Mouse (Mus musculus) ovary, adult 18-20 months (tissue): ENCODE results near the gene Atxn3.
"Not testable (repeated sequence)": the region's sequence is repeated elsewhere in the genome, so short reads cannot be mapped to it uniquely, and the experiment has no call there.

Experiments used
- DNase-seq: peaks from one replicate; pipeline ENCODE4 v3.0.0; 2022; ENCODE audit warnings: low spot score, mixed read lengths

Gene Atxn3

DNA sequence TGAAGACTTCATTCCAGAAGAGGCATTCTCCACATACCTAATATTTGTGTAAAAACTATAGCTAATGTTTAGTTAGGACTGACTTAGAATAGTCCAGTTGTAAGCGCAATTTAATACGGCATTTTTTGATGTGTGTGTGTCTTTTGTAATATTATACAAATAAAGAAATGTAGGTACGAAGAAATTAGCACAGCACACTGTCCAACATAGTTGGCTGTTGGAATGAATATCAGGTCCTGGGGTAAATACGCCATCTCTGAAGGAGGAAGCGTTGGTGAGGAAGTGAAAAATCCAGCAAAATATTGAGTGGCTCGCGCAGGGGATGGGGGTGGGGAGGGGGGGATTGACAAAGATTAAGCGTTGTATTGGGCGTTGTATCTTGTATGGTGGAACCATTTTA, 510 bp upstream of the Atxn3 start:
- DNase-seq, result no peak

DNA sequence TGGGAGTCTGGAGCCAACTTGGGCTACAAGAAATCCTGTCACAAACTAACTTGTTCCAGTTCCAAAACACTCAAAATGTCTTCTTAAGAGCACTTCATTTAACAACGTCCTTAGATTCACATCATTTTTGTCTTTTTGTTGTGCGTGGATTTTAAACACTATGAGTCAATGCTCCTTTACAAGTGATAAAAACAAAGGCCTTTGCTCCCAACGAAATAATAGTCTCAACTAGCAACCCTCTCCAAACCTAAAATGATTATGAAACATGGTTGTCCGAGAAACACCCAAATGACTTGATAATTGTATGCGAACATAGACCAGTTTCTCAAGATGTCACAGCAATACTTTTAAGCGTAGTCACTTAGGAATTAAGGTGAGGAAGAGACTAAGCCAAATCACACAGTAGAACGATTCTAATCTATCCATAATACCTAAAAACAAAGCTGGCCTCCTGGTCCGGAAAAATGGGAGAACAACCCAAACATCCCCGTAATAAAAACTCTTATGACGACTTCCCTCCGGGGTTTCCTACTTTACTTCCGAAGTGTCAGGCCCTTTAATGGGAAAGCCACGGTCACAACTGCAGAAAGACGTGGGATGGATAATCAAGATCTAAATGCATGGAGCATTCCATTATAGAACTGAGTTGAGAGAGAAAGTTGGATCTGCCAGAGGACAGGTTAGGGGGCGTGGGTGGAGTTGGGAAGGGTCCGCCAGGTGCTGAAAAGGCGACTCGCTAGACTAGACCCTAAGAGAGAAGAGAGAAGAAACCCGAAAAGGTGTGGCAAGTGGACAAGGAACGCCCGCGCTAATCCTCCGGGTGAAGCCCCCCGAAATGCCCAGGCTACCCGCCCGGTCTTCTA, 736 bp downstream of the Atxn3 start:
- DNase-seq, result no peak

DNA sequence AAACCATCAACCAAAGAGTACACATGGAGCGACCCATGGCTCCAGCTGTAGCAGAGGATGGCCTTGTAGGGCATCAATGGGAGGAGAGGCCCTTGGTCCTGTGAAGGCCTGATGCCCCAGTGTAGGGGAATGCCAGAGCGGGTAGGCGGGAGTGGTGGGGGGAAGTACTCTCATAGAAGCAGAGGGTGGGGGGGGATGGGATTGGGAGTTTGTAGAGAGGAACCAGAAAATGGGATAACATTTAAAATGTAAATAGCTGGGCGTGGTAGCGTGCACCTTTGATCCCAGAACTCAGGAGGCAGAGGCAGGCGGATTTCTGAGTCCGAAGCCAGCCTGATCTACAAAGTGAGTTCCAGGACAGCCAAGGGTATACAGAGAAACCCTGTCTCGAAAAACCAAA, 2.2 kb downstream of the Atxn3 start:
- DNase-seq, result not testable (repeated sequence)

- no peak for DNase-seq
These were observed 9.2 kb downstream of the Atxn3 start for GRCm38 (mm10) chr12:101948801-101949200.

GRCm38 (mm10) chr12:101947986-101948385, 10.1 kb downstream of the Atxn3 start:
- no peak for DNase-seq

DNA sequence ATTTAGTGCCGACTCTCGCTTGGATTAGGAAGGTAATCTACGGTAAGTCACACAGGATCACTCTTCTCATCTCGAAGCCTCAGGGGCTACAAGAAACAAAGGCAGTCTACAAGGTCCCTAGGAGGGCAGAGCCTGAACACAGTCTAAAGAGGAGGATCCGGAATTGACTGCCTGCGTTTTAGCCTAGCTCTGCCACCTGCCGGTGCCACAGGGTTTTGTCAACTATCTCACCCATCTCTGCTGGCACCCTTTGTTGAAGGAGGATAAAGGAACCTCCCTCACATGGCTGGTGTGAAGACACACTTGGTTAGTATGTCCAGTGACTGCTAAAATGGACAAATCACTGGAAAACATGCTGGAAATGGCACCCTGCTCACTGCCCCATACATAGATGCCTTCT, 20.5 kb downstream of the Atxn3 start:
- DNase-seq, result no peak

DNA sequence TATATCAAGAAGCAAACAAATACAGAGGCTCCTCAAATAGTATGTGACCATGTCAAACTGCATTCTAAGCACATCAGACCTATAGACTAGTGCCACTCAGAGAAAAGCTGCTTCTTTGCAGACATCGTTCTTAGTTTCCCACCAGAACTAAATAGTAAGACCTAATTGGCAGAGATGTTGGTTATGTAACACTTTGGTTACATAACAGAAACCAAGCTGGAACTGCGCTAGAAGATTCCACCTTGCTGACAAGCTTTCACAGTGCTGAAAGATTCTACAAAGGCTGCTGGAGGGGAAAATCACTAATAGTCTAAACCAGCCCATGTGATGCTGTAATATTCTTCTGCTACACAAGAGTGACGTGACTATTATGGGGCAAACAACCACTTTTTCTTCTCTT, 22.8 kb downstream of the Atxn3 start:
- DNase-seq, result no peak

DNA sequence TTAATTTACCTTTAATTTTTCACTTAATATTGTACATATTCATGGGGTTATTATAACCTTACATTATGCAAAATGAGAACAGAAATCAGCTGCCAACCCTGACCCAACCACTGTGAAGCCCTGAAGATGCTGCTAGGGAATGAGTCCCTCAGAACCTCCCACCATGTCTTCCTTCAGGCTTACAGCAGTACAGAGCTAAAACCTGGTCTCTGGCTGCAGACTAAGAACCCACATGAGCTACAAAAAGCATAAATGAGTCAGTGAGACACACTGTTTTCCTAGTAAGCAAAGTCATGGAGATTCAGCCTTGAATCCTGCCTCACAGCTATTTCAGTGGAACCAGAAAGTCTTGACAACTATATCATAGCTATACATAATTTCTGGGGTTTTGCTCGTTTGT, 29.6 kb downstream of the Atxn3 start:
- no peak for DNase-seq

GRCm38 (mm10) chr12:101922313-101922712, 35.7 kb downstream of the Atxn3 start:
- no peak for DNase-seq

DNA sequence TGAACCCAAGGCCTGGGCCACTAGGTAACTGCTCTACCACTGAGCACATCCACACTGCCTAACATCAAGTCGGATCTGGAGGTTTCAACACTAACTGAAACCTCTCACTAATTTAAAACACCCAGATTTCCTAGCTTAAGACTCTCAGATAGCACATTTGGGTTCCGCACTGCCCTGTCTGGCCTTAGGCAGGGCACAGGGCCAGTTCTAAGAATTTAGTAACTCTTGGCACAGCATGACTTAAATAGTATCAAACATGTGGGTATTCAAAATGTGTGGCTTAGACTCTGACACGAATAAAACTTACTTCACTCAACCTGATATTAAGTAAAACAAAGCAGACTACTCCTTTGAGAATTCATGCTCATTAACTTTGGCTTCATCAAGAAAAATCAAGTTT, 38.2 kb downstream of the Atxn3 start:
- DNase-seq, result no peak

- no peak for DNase-seq
These were observed 40.9 kb downstream of the Atxn3 start for GRCm38 (mm10) chr12:101917165-101917564.

DNA sequence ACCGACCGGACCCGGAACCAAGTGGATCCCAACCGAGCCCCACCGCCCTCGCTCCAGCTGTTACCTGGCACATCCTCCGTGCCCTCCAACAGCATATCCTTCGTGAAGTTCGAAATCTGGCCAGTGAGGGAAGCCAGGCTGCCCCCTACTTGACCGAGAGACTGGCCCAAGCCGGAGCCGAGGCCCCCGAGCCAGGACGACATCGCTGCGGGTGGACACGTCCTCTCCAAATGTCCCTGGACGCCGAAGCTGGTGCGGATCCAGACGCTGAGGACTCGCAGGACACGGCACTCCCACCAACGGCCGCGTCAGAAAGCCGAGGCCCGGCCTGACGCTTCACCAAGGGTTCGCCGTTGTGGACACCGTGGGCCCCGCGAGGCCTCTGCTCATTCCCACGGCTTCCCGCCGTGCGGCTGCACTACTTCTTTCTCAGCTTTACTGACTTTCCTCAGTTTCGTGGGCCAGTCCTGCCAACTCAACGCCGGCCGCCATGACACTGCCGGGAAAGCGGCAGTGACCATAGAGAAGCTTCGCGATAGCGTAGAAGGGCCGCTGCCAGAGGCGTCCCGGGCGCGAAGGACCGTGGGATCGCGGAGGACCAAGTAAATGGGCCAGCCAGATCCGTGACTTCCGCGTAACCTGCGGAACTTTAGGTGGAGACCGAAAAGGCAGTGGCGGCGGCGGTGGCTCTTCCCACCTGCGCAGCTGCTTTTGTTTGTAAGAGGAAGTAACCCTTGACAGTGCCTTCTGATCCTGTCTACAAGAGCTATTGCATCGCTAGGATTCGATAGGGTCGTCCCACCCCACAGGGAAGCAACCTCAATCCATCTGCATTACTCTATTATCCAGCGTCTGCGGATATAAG, 45.2 kb downstream of the Atxn3 start, which contains the start of gene Trip11:
Gene Trip11, minus strand, starts transcription at position 642 of the 865 bp plus-strand sequence.
- DNase-seq, result peak; percentile 83

DNA sequence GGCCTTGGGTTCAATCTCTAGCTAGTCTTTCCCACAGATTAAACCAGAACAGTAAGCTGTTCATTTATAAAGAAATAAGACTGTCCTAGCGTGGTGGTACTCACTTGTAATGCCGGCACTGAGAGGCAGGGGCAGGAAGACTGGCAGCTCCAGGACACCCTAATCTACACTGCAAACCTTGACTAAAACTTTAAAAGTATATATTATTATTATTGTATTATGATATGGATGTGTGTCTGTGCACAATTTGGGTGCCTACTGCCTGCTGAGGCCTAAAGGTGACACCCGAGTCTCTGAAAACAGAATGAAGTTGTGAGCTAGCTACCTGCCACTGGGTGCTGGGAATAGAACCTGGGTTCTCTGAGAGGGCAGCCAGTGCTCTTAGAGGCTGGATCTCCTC, 46.7 kb downstream of the Atxn3 start:
- no peak for DNase-seq

DNA sequence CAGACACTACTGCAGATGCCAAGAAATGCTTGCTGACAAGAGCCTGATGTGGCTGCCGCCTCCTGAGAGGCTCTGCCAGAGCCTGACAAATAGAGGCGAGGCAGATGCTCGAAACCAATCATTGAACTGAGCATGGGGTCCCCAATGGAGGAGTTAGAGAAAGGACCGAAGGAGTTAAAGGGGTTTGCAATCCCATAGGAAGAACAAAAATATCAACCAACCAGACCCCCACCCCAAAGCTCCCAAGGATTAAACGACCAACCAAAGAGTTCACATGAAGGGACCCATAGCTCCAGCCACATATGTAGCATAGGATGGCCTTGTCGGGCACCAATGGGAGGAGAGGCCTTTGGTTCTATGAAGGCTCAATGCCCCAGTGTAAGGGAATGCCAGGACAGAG, 47.7 kb downstream of the Atxn3 start:
- no peak for DNase-seq

GRCm38 (mm10) chr12:101905817-101906216, 52.2 kb downstream of the Atxn3 start:
- DNase-seq, result no peak

DNA sequence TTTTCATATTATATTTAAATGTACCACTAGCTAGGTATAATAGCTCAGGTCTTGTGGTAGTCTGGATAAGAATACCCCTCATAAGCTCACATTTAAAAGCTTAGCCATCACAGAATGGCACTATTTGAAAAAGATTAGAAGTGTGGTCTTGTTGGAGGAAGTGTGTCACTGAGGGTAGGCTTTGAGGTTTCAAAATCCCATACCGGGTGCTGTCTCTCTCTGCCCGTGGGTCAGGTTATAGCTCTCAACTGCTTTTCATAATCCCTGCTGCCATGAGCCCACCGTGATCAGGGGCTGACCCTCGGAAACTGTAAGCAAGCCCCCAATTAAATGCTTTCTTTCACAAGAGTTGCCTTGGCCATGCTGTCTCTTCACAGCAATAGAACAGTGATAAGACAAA, 53.1 kb downstream of the Atxn3 start:
- no peak for DNase-seq

DNA sequence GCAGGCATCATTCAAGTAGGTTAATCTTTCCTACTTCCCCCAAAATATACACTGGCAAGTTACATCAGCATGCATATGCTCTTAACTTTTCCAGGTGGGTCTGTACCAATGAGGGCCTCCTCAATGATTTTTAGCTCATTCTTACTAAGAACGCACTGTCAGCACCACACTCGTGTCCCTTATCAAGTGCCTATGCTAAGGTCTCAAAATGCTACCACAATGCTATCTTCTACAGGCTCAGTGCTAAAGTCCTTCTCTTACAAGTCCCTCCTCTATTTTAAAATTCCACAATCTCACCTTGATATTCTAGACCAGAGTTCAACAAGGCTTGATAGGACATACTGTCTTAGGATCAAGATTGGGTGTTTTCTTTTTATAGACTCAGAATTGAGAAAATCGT, 53.9 kb downstream of the Atxn3 start:
- no peak for DNase-seq

GRCm38 (mm10) chr12:101899671-101900245, 58.3 kb downstream of the Atxn3 start:
- no peak for DNase-seq

DNA sequence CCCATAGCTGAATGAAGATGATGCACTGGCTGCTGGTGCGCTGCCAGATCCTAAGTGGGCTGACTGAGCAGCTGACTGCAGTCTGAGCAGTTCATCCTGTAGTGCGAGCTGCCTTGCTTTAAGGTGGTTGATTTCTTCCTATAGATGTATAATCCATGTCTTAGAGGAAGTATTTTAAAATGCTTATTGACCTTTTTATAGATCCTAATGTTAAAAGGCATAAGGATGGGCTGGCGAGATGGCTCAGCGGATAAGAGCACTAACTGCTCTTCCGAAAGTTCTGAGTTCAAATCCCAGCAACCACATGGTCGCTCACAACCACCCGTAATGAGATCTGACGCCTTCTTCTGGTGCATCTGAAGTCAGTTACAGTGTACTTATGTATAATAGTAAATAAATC, 59.1 kb downstream of the Atxn3 start:
- DNase-seq, result no peak

- DNase-seq, result no peak
These were observed 60.9 kb downstream of the Atxn3 start for GRCm38 (mm10) chr12:101897113-101897512.

DNA sequence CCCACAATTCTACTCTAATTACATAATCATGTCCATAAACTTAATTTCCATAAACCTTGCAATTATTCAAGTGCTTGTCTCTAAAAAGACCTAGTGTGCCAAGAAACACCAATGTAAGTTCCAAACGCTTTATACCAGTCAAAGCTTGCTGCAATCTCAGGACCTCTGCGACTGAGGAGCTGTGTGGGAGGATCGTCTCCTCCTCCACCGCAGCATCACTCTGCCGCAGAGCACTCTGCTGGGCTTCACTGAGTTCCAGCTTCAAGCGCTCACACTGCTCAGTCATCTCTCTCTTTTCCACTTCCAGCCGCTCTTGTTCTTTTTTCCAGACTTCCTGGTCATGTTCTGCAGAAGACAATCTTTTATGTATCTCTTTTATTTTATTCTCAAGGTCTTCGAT, 64.8 kb downstream of the Atxn3 start:
- no peak for DNase-seq

GRCm38 (mm10) chr12:101892832-101893231, 65.2 kb downstream of the Atxn3 start:
- no peak for DNase-seq

- DNase-seq, result no peak
These were observed 67.0 kb downstream of the Atxn3 start for GRCm38 (mm10) chr12:101891066-101891465.
